In the genomic region with DNA sequence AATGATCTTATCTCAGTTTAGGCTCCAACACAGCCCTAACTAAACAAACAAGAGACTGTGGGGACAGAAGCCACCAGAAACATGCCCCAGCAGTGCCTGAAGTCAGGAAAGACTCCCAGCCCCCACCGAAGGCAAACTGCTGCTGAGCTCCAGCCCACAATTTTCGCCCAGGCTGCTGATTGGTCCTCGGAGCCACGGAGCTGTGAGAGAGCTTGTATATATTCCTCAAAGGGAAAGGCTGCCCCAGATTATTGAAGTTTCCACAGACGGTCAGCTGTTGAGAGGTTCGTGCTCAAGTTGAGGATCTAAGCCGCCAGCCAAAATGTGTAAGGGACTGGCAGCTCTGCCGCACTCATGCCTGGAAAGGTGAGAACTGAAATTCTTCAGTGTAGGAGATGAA, we compare ENCODE assay signal across 9 mouse cellular contexts. TPM values are rescaled to one million over a fixed set of nuclear protein-coding genes. Genes with fewer than 3 reads are reported as not detected.
DNase-seq lines count a peak whose midpoint lies in the region; ATAC-seq lines count a peak whose summit lies in the region.
"Had no signal": no experiment of that assay in that cellular context is flagged by ENCODE, and none has a peak within 500 bp of the region (broad histone marks: within the 10 kb centered on the region; RNA-seq: fewer than 3 reads in every experiment).

A gene (plus strand): TSS at position 246 of the 400 bp plus-strand sequence.

- H3K9ac ChIP-seq in intestine, embryonic 15.5 days: no peak within 1 kb of the TSS
- H3K9ac ChIP-seq in limb, embryonic 12.5 days (replicated peaks): no peak within 1 kb of the TSS
- H3K9ac ChIP-seq in midbrain, embryonic 16.5 days (ENCODE audit: low read depth, low read length): no peak within 1 kb of the TSS

- peak; percentile 79 for ATAC-seq in intestine, embryonic 15.5 days
- ATAC-seq in limb, embryonic 12.5 days (ENCODE audit: insufficient number of reproducible peaks, insufficient read depth, low FRiP score, low TSS enrichment, low read depth): peak; percentile 90
- ATAC-seq in midbrain, embryonic 16.5 days: peak; percentile 21; the same call in 1 of the 2 replicates
- no peak for ATAC-seq in activated CD4-positive, CD25-positive, alpha-beta regulatory T cell, adult 4 months

- 6% methylated on average over 8 of the region's 8 CpGs for WGBS in intestine, embryonic 15.5 days
- WGBS in limb, embryonic 12.5 days: 7% methylated on average over 8 of the region's 8 CpGs
- 33% methylated on average over 8 of the region's 8 CpGs for WGBS in midbrain, embryonic 16.5 days

- DNase-seq in retina, postnatal 1 day: peak; percentile 12
- no peak for DNase-seq in retina, embryonic 14.5 days (ENCODE audit: low spot score)
- no peak for DNase-seq in gonadal fat pad, adult 2 months (ENCODE audit: low read depth)
- no peak for DNase-seq in cerebellum, adult 18-20 months

- no peaks in the 10 kb centered on the region for H3K27me3 ChIP-seq in intestine, embryonic 15.5 days (replicated peaks)
- no peaks in the 10 kb centered on the region for H3K27me3 ChIP-seq in limb, embryonic 12.5 days
- H3K27me3 ChIP-seq in midbrain, embryonic 16.5 days (ENCODE audit: control insufficient read depth, insufficient read depth, low read depth, low read length): no peaks in the 10 kb centered on the region

- H3K4me2 ChIP-seq in intestine, embryonic 15.5 days (replicated peaks): peak within 1 kb of the TSS; percentile 50
- peak within 1 kb of the TSS; percentile 51 for H3K4me2 ChIP-seq in limb, embryonic 12.5 days
- H3K4me2 ChIP-seq in midbrain, embryonic 16.5 days (ENCODE audit: low read length): peak within 1 kb of the TSS; percentile 28

- no peak within 1 kb of the TSS for H3K27ac ChIP-seq in intestine, embryonic 15.5 days
- no peak within 1 kb of the TSS for H3K27ac ChIP-seq in limb, embryonic 12.5 days
- no peak within 1 kb of the TSS for H3K27ac ChIP-seq in midbrain, embryonic 16.5 days (ENCODE audit: low read length)

- H3K9me3 ChIP-seq in intestine, embryonic 15.5 days: no peaks in the 10 kb centered on the region
- H3K9me3 ChIP-seq in limb, embryonic 12.5 days: no peaks in the 10 kb centered on the region
- H3K9me3 ChIP-seq in midbrain, embryonic 16.5 days (replicated peaks; ENCODE audit: control insufficient read depth, low read length, poor library complexity, severe bottlenecking): no peaks in the 10 kb centered on the region

- no peaks in the 10 kb centered on the region for H3K36me3 ChIP-seq in intestine, embryonic 15.5 days
- H3K36me3 ChIP-seq in limb, embryonic 12.5 days: no peaks in the 10 kb centered on the region
- H3K36me3 ChIP-seq in midbrain, embryonic 16.5 days (ENCODE audit: control insufficient read depth, insufficient read depth, low read length): no peaks in the 10 kb centered on the region

- H3K4me3 ChIP-seq in intestine, embryonic 15.5 days (replicated peaks): peak within 1 kb of the TSS; percentile 20
- H3K4me3 ChIP-seq in limb, embryonic 12.5 days (replicated peaks): peak within 1 kb of the TSS; percentile 23
- H3K4me3 ChIP-seq in midbrain, embryonic 16.5 days (ENCODE audit: low read depth, low read length): no peak within 1 kb of the TSS
- H3K4me3 ChIP-seq: erythroblast, embryonic 14.5 days had no signal

- peaks cover 7% of the 10 kb centered on the region; the same call in 1 of the 2 replicates for H3K4me1 ChIP-seq in intestine, embryonic 15.5 days (replicated peaks)
- peaks cover 14% of the 10 kb centered on the region for H3K4me1 ChIP-seq in limb, embryonic 12.5 days (replicated peaks)
- H3K4me1 ChIP-seq in midbrain, embryonic 16.5 days (ENCODE audit: control insufficient read depth, insufficient read depth, low read length): no peaks in the 10 kb centered on the region

RNA-seq across cellular contexts. Expression of the gene that starts here (rescaled TPM):
- 36.9 and 45.8 TPM in 2 replicates for polyA plus RNA-seq in gonadal fat pad, adult 2 months (2012; rRNA removed)
- polyA plus RNA-seq in intestine, embryonic 15.5 days (2015; fragmentation: Nextera tagmentation; extraction: Ambion mirVana): 9.9 and 12.6 TPM in 2 replicates
- 0.55 and 0.70 TPM in 2 replicates for polyA plus RNA-seq in limb, embryonic 12.5 days (2016; fragmentation: Nextera tagmentation; extraction: Ambion mirVana)
- polyA plus RNA-seq in midbrain, embryonic 16.5 days (2015; fragmentation: Nextera tagmentation; extraction: Ambion mirVana): 17.5 and 18.4 TPM in 2 replicates
- polyA plus RNA-seq in activated CD4-positive, CD25-positive, alpha-beta regulatory T cell, adult 4 months (2017; shearing (Covaris generic)): not detected
- polyA plus RNA-seq: erythroblast, embryonic 14.5 days had no signal

Comparison
In these comparisons a context has a peak if more than half of its experiments do, and no peak if none do; other contexts are left out.
1. Peak in ATAC-seq, H3K4me3 ChIP-seq and H3K4me2 ChIP-seq in limb, embryonic 12.5 days; RNA of the gene not detected or under 1 TPM.